Mouse (Mus musculus): ENCODE measurements at regions not wholly inside any gene's neighbourhood (a gene's known extent, or its start where the extent isn't known, plus 50 kb on each side); places are given as distances from the start of the nearest gene placed in this dataset.

DNA sequence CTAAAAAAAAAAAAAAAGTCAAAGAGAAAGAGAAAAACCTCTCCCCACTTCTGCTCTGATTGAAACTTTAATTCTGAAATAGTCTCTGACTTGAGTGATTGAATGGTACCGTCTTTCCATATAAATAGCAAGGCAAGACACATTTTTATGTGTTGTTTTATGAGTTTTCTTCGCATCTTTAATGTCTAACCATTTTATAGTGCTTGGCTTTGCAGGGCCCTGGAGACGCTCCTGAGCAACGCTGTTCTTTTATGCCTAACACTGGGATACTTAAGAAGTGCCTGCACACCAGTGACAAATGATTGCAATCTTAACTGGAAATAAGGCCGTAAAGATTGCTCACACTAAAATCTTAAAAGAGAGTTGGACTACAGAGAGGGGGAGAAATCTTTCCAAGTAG is 198.1 kb downstream of the Pmp22 start:
- no peak for TF ChIP-seq CHD2 (IDR thresholded peaks at IDR 0.05; ENCODE audit: low read depth, low read length)
- TF ChIP-seq MAFK (IDR thresholded peaks at IDR 0.05; ENCODE audit: insufficient read depth, low read depth, low read length) = no peak
- no peak for TF ChIP-seq ZNF384 (IDR thresholded peaks at IDR 0.05; ENCODE audit: low read depth, low read length)

All from ES-E14 (cell line).